Mouse (Mus musculus): ENCODE measurements around the gene Nfe2l2. TPM values are rescaled to one million over a fixed set of nuclear protein-coding genes. Genes with fewer than 3 reads are reported as not detected.

Nfe2l2 gene
- total and polyA plus RNA-seq, 2 experiments from 2014 or later: 7.6 to 12.6 TPM

GRCm38 (mm10) chr2:75713083-75713482 lies 8.6 kb upstream of the Nfe2l2 start:
- Histone ChIP-seq H3K4me3 (ENCODE audit: low read depth, low read length) (no peak overlapping the region), H3K4me1 (ENCODE audit: insufficient read depth) (no peaks in the 10 kb centered on the region), H3K27me3 (ENCODE audit: insufficient read depth, low read length) (no peaks in the 10 kb centered on the region), H3K4me2 (ENCODE audit: low read depth) (no peak overlapping the region), H3K9me3 (ENCODE audit: low read length) (peaks cover 6% of the 10 kb centered on the region; the same call in 1 of the 2 replicates), H3K27ac (ENCODE audit: low read depth, low read length) (no peak overlapping the region), H3K9ac (no peak overlapping the region), H3K36me3 (ENCODE audit: insufficient read depth) (no peaks in the 10 kb centered on the region)
- no peak for ATAC-seq
- DNase-seq: no peak
- no peak for TF ChIP-seq CTCF (IDR thresholded peaks at IDR 0.05; ENCODE audit: low read depth)
- 91% methylated on average over 3 of the region's 3 CpGs for WGBS

- no peak overlapping the region for H3K9ac ChIP-seq
- DNase-seq (no peak), ATAC-seq (no peak)
- H3K4me3 ChIP-seq (ENCODE audit: low read depth, low read length): no peak overlapping the region
- H3K36me3 ChIP-seq (ENCODE audit: insufficient read depth): no peaks in the 10 kb centered on the region
- H3K27ac ChIP-seq (ENCODE audit: low read depth, low read length): no peak overlapping the region
- H3K9me3 ChIP-seq (ENCODE audit: low read length): peaks cover 6% of the 10 kb centered on the region; the same call in 1 of the 2 replicates
- H3K27me3 ChIP-seq (ENCODE audit: insufficient read depth, low read length): 0 out of 2 replicates have a peak, but pooled peaks cover 4% of the 10 kb centered on the region
- H3K4me2 ChIP-seq (ENCODE audit: low read depth): no peak overlapping the region
- no peak for TF ChIP-seq CTCF (IDR thresholded peaks at IDR 0.05; ENCODE audit: low read depth)
- 19% methylated on average over 1 of the region's 1 CpGs for WGBS
- peaks cover 5% of the 10 kb centered on the region; the same call in 1 of the 2 replicates for H3K4me1 ChIP-seq (ENCODE audit: insufficient read depth)
Measured at GRCm38 (mm10) chr2:75707420-75707819, 3.0 kb upstream of the Nfe2l2 start.

- WGBS: 37% methylated on average over 5 of the region's 5 CpGs
- Histone ChIP-seq H3K36me3 (ENCODE audit: insufficient read depth) (no peaks in the 10 kb centered on the region), H3K27ac (ENCODE audit: low read depth, low read length) (no peak overlapping the region), H3K4me1 (ENCODE audit: insufficient read depth) (peaks cover 5% of the 10 kb centered on the region; the same call in 1 of the 2 replicates), H3K27me3 (ENCODE audit: insufficient read depth, low read length) (0 out of 2 replicates have a peak, but pooled peaks cover 4% of the 10 kb centered on the region), H3K4me2 (ENCODE audit: low read depth) (no peak overlapping the region), H3K9me3 (ENCODE audit: low read length) (peaks cover 6% of the 10 kb centered on the region; the same call in 1 of the 2 replicates), H3K4me3 (ENCODE audit: low read depth, low read length) (no peak overlapping the region), H3K9ac (no peak overlapping the region)
- no peak for ATAC-seq
- no peak for DNase-seq
- no peak for TF ChIP-seq CTCF (IDR thresholded peaks at IDR 0.05; ENCODE audit: low read depth)
Measured at GRCm38 (mm10) chr2:75706435-75706834, 2.0 kb upstream of the Nfe2l2 start.

- no peak overlapping the region for H3K27ac ChIP-seq (ENCODE audit: low read depth, low read length)
- no peak for TF ChIP-seq CTCF (IDR thresholded peaks at IDR 0.05; ENCODE audit: low read depth)
- peaks cover 6% of the 10 kb centered on the region; the same call in 1 of the 2 replicates for H3K9me3 ChIP-seq (ENCODE audit: low read length)
- no peaks in the 10 kb centered on the region for H3K36me3 ChIP-seq (ENCODE audit: insufficient read depth)
- peak overlapping the region; percentile 36 for H3K4me3 ChIP-seq (ENCODE audit: low read depth, low read length)
- ATAC-seq (no peak), DNase-seq (peak; percentile 30)
- H3K4me2 ChIP-seq (ENCODE audit: low read depth): peak overlapping the region; percentile 79
- peaks cover 5% of the 10 kb centered on the region; the same call in 1 of the 2 replicates for H3K4me1 ChIP-seq (ENCODE audit: insufficient read depth)
- H3K27me3 ChIP-seq (ENCODE audit: insufficient read depth, low read length): 0 out of 2 replicates have a peak, but pooled peaks cover 4% of the 10 kb centered on the region
- H3K9ac ChIP-seq: peak overlapping the region; percentile 31
- WGBS: 27% methylated on average over 19 of the region's 19 CpGs
Measured at GRCm38 (mm10) chr2:75705162-75705752, 816 bp upstream of the Nfe2l2 start.

- H3K4me1 ChIP-seq (ENCODE audit: insufficient read depth): peaks cover 5% of the 10 kb centered on the region; the same call in 1 of the 2 replicates
- 3% methylated on average over 62 of the region's 62 CpGs for WGBS
- H3K9me3 ChIP-seq (ENCODE audit: low read length): no peaks in the 10 kb centered on the region
- H3K27ac ChIP-seq (ENCODE audit: low read depth, low read length): peak overlapping the region; percentile 80
- DNase-seq: peak; percentile 81
- H3K9ac ChIP-seq: peak overlapping the region; percentile 48
- H3K4me3 ChIP-seq (ENCODE audit: low read depth, low read length): peak overlapping the region; percentile 36
- TF ChIP-seq CTCF (IDR thresholded peaks at IDR 0.05; ENCODE audit: low read depth): no peak
- H3K27me3 ChIP-seq (ENCODE audit: insufficient read depth, low read length): 0 out of 2 replicates have a peak, but pooled peaks cover 4% of the 10 kb centered on the region
- H3K36me3 ChIP-seq (ENCODE audit: insufficient read depth): no peaks in the 10 kb centered on the region
- H3K4me2 ChIP-seq (ENCODE audit: low read depth): peak overlapping the region; percentile 79
- ATAC-seq: peak; percentile 86
Measured at GRCm38 (mm10) chr2:75703375-75704181, 863 bp downstream of the Nfe2l2 start.

GRCm38 (mm10) chr2:75702588-75702976 lies 1.9 kb downstream of the Nfe2l2 start:
- peak overlapping the region; percentile 79 for H3K4me2 ChIP-seq (ENCODE audit: low read depth)
- no peak overlapping the region for H3K4me3 ChIP-seq (ENCODE audit: low read depth, low read length)
- H3K27ac ChIP-seq (ENCODE audit: low read depth, low read length): no peak overlapping the region
- no peaks in the 10 kb centered on the region for H3K36me3 ChIP-seq (ENCODE audit: insufficient read depth)
- no peak overlapping the region for H3K9ac ChIP-seq
- no peak for TF ChIP-seq CTCF (IDR thresholded peaks at IDR 0.05; ENCODE audit: low read depth)
- WGBS: 24% methylated on average over 5 of the region's 5 CpGs
- H3K4me1 ChIP-seq (ENCODE audit: insufficient read depth): peaks cover 5% of the 10 kb centered on the region; the same call in 1 of the 2 replicates
- DNase-seq (no peak), ATAC-seq (no peak)
- 0 out of 2 replicates have a peak, but pooled peaks cover 4% of the 10 kb centered on the region for H3K27me3 ChIP-seq (ENCODE audit: insufficient read depth, low read length)
- no peaks in the 10 kb centered on the region for H3K9me3 ChIP-seq (ENCODE audit: low read length)

Data from forebrain, postnatal 0 days (tissue).